Mouse (Mus musculus) hindbrain, embryonic 14.5 days (tissue): ENCODE measurements around the gene Cdk5rap3. TPM values are rescaled to one million over a fixed set of nuclear protein-coding genes. Genes with fewer than 3 reads are reported as not detected.

ENCODE experiments used
- ATAC-seq: fragments of 200-750 bp; cut with Nextera tagmentation; 2 replicates; pipeline ENCODE4 v1.8.0; 2017; ENCODE audit warnings: moderate number of reproducible peaks, mild to moderate bottlenecking, moderate TSS enrichment, moderate library complexity; ENCODE audit not compliant: low FRiP score
- DNase-seq: peaks from one replicate; pipeline ENCODE4 v3.0.0-alpha.2; 2015; ENCODE audit warnings: low spot score
- H3K27ac ChIP-seq: fragments of 300-500 bp; sonication (generic); 2 replicates; pipeline ENCODE4 v1.5.1; 2014; ENCODE audit warnings: mild to moderate bottlenecking, moderate library complexity
- H3K27me3 ChIP-seq: fragments of 300-500 bp; sonication (generic); 2 replicates; pipeline ENCODE4 v1.6.1; 2014; ENCODE audit warnings: mild to moderate bottlenecking, low read length, mixed read lengths; ENCODE audit not compliant: control insufficient read depth, insufficient read depth
- H3K36me3 ChIP-seq: fragments of 300-500 bp; sonication (generic); replicated peaks from 2 replicates; pipeline ENCODE4 v1.6.1; 2014; ENCODE audit not compliant: control insufficient read depth, insufficient read depth
- H3K4me1 ChIP-seq: fragments of 300-500 bp; sonication (generic); replicated peaks from 2 replicates; pipeline ENCODE4 v1.6.1; 2014; ENCODE audit warnings: antibody characterized with exemption, low read length, mixed read lengths; ENCODE audit not compliant: control insufficient read depth, insufficient read depth
- H3K4me2 ChIP-seq: fragments of 300-500 bp; sonication (generic); replicated peaks from 2 replicates; pipeline ENCODE4 v1.6.1; 2014; ENCODE audit warnings: mild to moderate bottlenecking, moderate library complexity
- H3K4me3 ChIP-seq: fragments of 300-500 bp; sonication (generic); replicated peaks from 2 replicates; pipeline ENCODE4 v1.5.1; 2014; ENCODE audit warnings: mild to moderate bottlenecking, low read length
- H3K9ac ChIP-seq: fragments of 300-500 bp; sonication (generic); 2 replicates; pipeline ENCODE4 v1.6.1; 2014
- H3K9me3 ChIP-seq: fragments of 300-500 bp; sonication (generic); 2 replicates; pipeline ENCODE4 v1.6.1; 2016; ENCODE audit warnings: low read length; ENCODE audit not compliant: control insufficient read depth
- WGBS: fragments of 180-500 bp; shearing (Covaris S2); extraction: QIAGEN DNeasy Blood & Tissue Kit; methylation state at CpG from one replicate; pipeline ENCODE4 v1.1.7; 2014; 5-methylcytosine and 5-hydroxymethylcytosine counted together
- polyA plus RNA-seq: library from polyadenylated mRNA; unstranded; fragments of >200 nt; fragmentation: Nextera tagmentation; extraction: Ambion mirVana; gene quantifications from 2 replicates; pipeline ENCODE4 v1.2.1, GENCODE M21; 2014

Cdk5rap3 gene
- polyA plus RNA-seq, 1 experiment from 2014 or later: 77.8 TPM

DNA sequence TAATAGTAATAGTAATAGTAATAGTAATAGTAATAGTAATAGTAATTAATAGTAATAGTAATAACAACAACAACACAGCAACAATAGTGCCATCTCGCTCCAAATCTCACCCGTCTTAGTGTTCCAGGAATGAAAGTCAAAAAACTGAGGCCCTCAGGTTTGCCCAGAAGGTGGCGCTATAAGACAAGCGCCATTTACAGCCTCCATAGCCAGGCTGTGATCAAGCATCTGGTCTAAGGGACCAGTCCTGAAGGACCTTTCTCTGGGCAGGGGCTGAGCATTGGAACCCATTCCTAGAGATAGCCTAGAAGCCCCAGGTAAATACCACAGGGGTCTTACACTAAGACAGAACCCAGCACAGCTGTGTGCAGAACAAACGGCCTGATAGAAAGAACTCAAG, 49.1 kb downstream of the Cdk5rap3 start:
- Histone ChIP-seq H3K4me1 (peaks cover 22% of the 10 kb centered on the region), H3K9ac (no peak overlapping the region), H3K9me3 (no peaks in the 10 kb centered on the region), H3K36me3 (no peaks in the 10 kb centered on the region), H3K27me3 (no peaks in the 10 kb centered on the region), H3K27ac (no peak overlapping the region), H3K4me2 (no peak overlapping the region), H3K4me3 (no peak overlapping the region)
- 0 out of 2 replicates have a peak, but pooled peaks have one; percentile 25 for ATAC-seq
- 10% methylated on average over 5 of the region's 5 CpGs for WGBS
- DNase-seq: peak; percentile 88

- Histone ChIP-seq H3K27me3 (no peaks in the 10 kb centered on the region), H3K36me3 (no peaks in the 10 kb centered on the region), H3K4me3 (no peak overlapping the region), H3K27ac (peak overlapping the region; percentile 63), H3K4me1 (peaks cover 33% of the 10 kb centered on the region), H3K9me3 (no peaks in the 10 kb centered on the region), H3K9ac (no peak overlapping the region; the same call in 1 of the 2 replicates), H3K4me2 (peak overlapping the region; percentile 37)
- DNase-seq (peak; percentile 66), ATAC-seq (peak; percentile 71)
- WGBS: 13% methylated on average over 25 of the region's 26 CpGs
These were observed 52.9 kb downstream of the Cdk5rap3 start for GRCm38 (mm10) chr11:96863206-96863995.

DNA sequence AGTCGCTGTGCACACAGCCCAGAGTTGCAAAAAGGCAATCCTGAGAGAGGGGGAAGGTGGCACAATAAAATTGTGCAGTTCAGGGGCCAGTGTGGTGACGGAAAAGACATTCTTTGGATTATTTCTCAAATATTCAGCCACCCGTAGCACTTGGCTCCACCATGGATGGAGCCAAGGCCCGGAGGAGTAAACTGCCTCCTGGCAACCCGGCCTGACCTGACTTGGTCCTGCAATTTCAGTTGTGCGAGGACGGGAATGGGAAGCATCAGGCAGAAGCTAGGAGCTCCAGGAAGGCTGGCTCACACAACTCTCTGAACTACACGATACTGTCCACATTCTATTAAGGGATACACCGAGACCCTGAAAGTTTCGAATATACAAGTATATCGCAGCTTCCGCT, 53.8 kb downstream of the Cdk5rap3 start:
- Histone ChIP-seq H3K36me3 (no peaks in the 10 kb centered on the region), H3K4me2 (peak overlapping the region; percentile 87), H3K9me3 (no peaks in the 10 kb centered on the region), H3K4me1 (peaks cover 33% of the 10 kb centered on the region), H3K4me3 (0 out of 2 replicates have a peak overlapping the region, but pooled peaks have one; percentile 43), H3K9ac (0 out of 2 replicates have a peak overlapping the region, but pooled peaks have one; percentile 20), H3K27me3 (no peaks in the 10 kb centered on the region), H3K27ac (peak overlapping the region; percentile 63)
- DNase-seq (no peak), ATAC-seq (no peak)
- WGBS: 59% methylated on average over 12 of the region's 12 CpGs

DNA sequence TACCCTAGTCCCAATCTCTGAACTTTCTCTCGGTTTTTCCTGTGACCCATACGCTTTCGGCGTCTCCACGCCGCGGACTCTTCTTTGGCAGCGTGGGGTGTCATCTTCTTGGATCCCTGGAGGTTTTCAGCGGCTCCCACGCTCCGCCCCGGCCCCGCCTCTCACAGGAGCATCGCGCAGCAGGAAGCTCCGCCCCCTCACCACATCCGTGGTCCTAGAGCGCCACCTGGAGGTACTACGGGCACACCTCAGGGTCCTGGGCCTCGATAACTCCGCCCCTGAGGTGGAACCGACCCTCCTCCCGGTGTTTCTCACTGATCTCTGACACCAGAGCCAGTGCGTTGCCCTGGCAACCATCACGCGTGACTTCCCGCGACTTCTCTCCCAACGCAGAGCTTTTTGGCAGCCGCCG, 54.4 kb downstream of the Cdk5rap3 start:
- WGBS: under 1% methylated on average over 31 of the region's 31 CpGs
- 0 out of 2 replicates have a peak overlapping the region, but pooled peaks have one; percentile 63 for H3K27ac ChIP-seq
- ATAC-seq: peak; percentile 86
- no peaks in the 10 kb centered on the region for H3K9me3 ChIP-seq
- no peaks in the 10 kb centered on the region for H3K36me3 ChIP-seq
- H3K4me2 ChIP-seq: peak overlapping the region; percentile 87
- no peaks in the 10 kb centered on the region for H3K27me3 ChIP-seq
- peak overlapping the region; percentile 53 for H3K9ac ChIP-seq
- peaks cover 33% of the 10 kb centered on the region for H3K4me1 ChIP-seq
- H3K4me3 ChIP-seq: peak overlapping the region; percentile 43
- DNase-seq: peak; percentile 99

DNA sequence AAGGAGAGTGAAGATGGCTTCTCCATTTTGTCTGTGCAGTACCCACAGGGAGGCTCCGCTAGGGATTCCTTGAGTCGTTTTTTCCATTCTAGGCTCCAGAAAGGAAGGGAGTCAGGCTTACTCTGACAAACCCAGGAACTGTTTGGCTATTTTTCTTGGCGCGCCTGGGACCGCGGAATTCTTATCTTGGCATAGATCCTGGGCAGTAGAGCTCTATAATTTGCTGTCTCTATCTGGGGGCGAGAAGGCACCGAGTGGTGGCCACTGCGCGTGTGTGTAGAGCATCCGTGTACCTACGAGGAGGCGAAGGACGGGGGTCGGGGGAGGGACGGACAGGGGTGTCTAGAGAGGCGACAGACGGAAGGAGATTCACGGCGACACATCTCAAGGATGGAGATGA, 54.9 kb downstream of the Cdk5rap3 start:
- no peaks in the 10 kb centered on the region for H3K36me3 ChIP-seq
- peak; percentile 26 for DNase-seq
- peak overlapping the region; percentile 87 for H3K4me2 ChIP-seq
- H3K4me3 ChIP-seq: peak overlapping the region; percentile 43
- H3K9ac ChIP-seq: peak overlapping the region; percentile 53
- H3K9me3 ChIP-seq: no peaks in the 10 kb centered on the region
- 1% methylated on average over 20 of the region's 20 CpGs for WGBS
- no peaks in the 10 kb centered on the region for H3K27me3 ChIP-seq
- H3K27ac ChIP-seq: 0 out of 2 replicates have a peak overlapping the region, but pooled peaks have one; percentile 34
- peaks cover 33% of the 10 kb centered on the region for H3K4me1 ChIP-seq
- ATAC-seq: peak; percentile 41

DNA sequence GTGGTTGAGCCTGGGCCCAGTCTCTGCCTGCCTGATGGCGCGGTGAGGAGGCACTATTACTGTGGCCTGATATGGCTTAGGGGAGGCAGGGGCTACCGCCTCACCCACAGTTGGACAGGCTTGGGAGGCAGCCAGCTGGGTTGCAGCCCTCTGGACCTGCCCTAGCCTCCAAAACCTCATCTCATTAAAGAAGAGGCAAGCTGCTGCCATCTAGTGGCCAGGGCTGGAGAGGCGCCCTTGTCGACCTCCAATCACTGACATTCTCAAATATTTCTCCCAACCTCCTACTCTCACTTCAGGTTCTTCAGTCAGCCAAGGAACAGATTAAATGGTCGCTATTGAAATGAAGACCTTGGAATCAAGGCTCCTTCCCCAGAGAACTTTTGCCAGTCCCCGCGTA, 55.7 kb downstream of the Cdk5rap3 start:
- Histone ChIP-seq H3K36me3 (no peaks in the 10 kb centered on the region), H3K9ac (no peak overlapping the region), H3K27ac (no peak overlapping the region), H3K9me3 (no peaks in the 10 kb centered on the region), H3K27me3 (no peaks in the 10 kb centered on the region), H3K4me1 (peaks cover 33% of the 10 kb centered on the region), H3K4me2 (no peak overlapping the region), H3K4me3 (no peak overlapping the region)
- ATAC-seq: no peak
- WGBS: 7% methylated on average over 8 of the region's 8 CpGs
- peak; percentile 85 for DNase-seq

- no peak overlapping the region for H3K4me3 ChIP-seq
- DNase-seq (no peak), ATAC-seq (no peak)
- H3K9me3 ChIP-seq: no peaks in the 10 kb centered on the region
- 87% methylated on average over 4 of the region's 4 CpGs for WGBS
- no peaks in the 10 kb centered on the region for H3K27me3 ChIP-seq
- no peaks in the 10 kb centered on the region for H3K36me3 ChIP-seq
- no peak overlapping the region for H3K27ac ChIP-seq
- H3K9ac ChIP-seq: no peak overlapping the region
- H3K4me2 ChIP-seq: no peak overlapping the region
- H3K4me1 ChIP-seq: peaks cover 33% of the 10 kb centered on the region
These were observed 56.7 kb downstream of the Cdk5rap3 start for GRCm38 (mm10) chr11:96859635-96860034.

DNA sequence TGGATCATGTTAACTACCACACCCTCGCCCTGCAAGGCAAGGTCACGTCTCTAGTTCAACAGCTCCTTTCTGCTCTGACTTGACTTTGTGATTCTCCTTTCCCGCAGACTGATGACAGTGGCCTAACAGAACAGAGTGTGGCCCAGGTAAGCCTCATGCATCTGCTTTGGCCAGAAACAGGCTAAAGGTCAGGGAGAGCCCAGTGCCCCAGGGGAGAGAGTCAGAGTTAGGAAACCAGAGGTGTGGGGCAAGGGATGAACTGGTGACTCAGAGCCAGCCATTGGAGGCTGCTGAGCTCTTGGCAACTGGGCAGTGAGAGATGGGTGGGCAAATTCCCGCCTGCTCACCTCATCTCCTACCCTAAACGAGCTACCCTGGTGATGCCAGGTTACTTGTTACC, 58.9 kb downstream of the Cdk5rap3 start:
- no peaks in the 10 kb centered on the region for H3K27me3 ChIP-seq
- no peak overlapping the region for H3K27ac ChIP-seq
- ATAC-seq: no peak
- H3K4me2 ChIP-seq: no peak overlapping the region
- 85% methylated on average over 5 of the region's 5 CpGs for WGBS
- no peak overlapping the region for H3K9ac ChIP-seq
- peaks cover 15% of the 10 kb centered on the region for H3K4me1 ChIP-seq
- DNase-seq: no peak
- no peaks in the 10 kb centered on the region for H3K36me3 ChIP-seq
- H3K4me3 ChIP-seq: no peak overlapping the region
- H3K9me3 ChIP-seq: no peaks in the 10 kb centered on the region
